Mouse (Mus musculus) limb, embryonic 11.5 days (tissue): ENCODE measurements around the gene Ctrc. TPM values are rescaled to one million over a fixed set of nuclear protein-coding genes. Genes with fewer than 3 reads are reported as not detected.

Source experiments
- ATAC-seq: fragments of 200-750 bp; cut with Nextera tagmentation; 2 replicates; pipeline ENCODE4 v1.8.0; 2017; ENCODE audit warnings: low read depth; ENCODE audit not compliant: insufficient number of reproducible peaks, low FRiP score, low TSS enrichment
- DNase-seq: peaks from one replicate; pipeline ENCODE4 v3.0.0-alpha.2; 2015; ENCODE audit warnings: low spot score
- H3K27ac ChIP-seq: fragments of 300-500 bp; sonication (generic); replicated peaks from 2 replicates; pipeline ENCODE4 v1.5.1; 2014; ENCODE audit warnings: low read depth, mild to moderate bottlenecking, low read length
- H3K27me3 ChIP-seq: fragments of 300-500 bp; sonication (generic); 2 replicates; pipeline ENCODE4 v1.6.1; 2014; ENCODE audit warnings: mild to moderate bottlenecking, low read length, mixed read lengths; ENCODE audit not compliant: control insufficient read depth, insufficient read depth
- H3K36me3 ChIP-seq: fragments of 300-500 bp; sonication (generic); 2 replicates; pipeline ENCODE4 v1.6.1; 2014; ENCODE audit warnings: mild to moderate bottlenecking, low read length, moderate library complexity, mixed read lengths; ENCODE audit not compliant: control insufficient read depth, insufficient read depth
- H3K4me1 ChIP-seq: fragments of 300-500 bp; sonication (generic); 2 replicates; pipeline ENCODE4 v1.6.1; 2014; ENCODE audit warnings: low read length, mixed read lengths; ENCODE audit not compliant: control insufficient read depth, insufficient read depth
- H3K4me2 ChIP-seq: fragments of 300-500 bp; sonication (generic); 2 replicates; pipeline ENCODE4 v1.6.1; 2014; ENCODE audit warnings: low read depth, mild to moderate bottlenecking, moderate library complexity; ENCODE audit not compliant: severe bottlenecking
- H3K4me3 ChIP-seq: fragments of 300-500 bp; sonication (generic); 2 replicates; pipeline ENCODE4 v1.5.1; 2014; ENCODE audit warnings: low read depth, low read length
- H3K9ac ChIP-seq: fragments of 300-500 bp; sonication (generic); 2 replicates; pipeline ENCODE4 v1.6.1; 2014; ENCODE audit warnings: mild to moderate bottlenecking, low read length
- H3K9me3 ChIP-seq: fragments of 300-500 bp; sonication (generic); 2 replicates; pipeline ENCODE4 v1.6.1; 2016; ENCODE audit warnings: low read length; ENCODE audit not compliant: control insufficient read depth
- WGBS: fragments of 180-500 bp; shearing (Covaris S2); extraction: QIAGEN DNeasy Blood & Tissue Kit; methylation state at CpG from one replicate; pipeline ENCODE4 v1.1.7; 2014; 5-methylcytosine and 5-hydroxymethylcytosine counted together
- polyA plus RNA-seq: library from polyadenylated mRNA; unstranded; fragments of >200 nt; fragmentation: Nextera tagmentation; extraction: Ambion mirVana; gene quantifications from 2 replicates; pipeline ENCODE4 v1.2.1, GENCODE M21; 2014

Ctrc gene
- polyA plus RNA-seq, 1 experiment from 2014 or later, result not detected

DNA sequence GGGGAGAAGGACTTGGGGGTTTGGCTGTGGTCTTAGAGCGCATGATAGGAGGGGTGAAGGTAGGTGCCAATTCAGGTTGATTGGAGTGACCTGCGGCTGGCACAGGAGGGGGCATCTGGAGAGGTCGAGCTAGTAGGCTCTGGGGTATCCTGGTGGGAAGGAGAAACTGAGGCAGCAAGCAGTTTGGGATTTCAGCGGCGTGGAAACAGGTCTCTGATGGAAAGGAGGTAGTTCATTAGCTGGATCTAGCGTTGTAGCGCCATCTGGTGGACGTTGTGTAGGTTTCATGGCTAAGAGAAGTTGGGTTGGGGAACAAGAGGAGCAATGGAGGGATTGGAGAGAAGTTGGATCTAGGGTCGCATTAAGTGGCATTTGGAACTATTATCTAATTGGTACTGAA is 7.3 kb upstream of the Ctrc start:
- DNase-seq (peak; percentile 72), ATAC-seq (no peak)
- no peak overlapping the region for H3K27ac ChIP-seq
- no peaks in the 10 kb centered on the region for H3K27me3 ChIP-seq
- no peak overlapping the region for H3K4me3 ChIP-seq
- no peak overlapping the region for H3K4me2 ChIP-seq
- H3K9ac ChIP-seq, result no peak overlapping the region
- no peaks in the 10 kb centered on the region for H3K36me3 ChIP-seq
- H3K9me3 ChIP-seq, result no peaks in the 10 kb centered on the region
- 79% methylated on average over 9 of the region's 9 CpGs for WGBS
- no peaks in the 10 kb centered on the region for H3K4me1 ChIP-seq

DNA sequence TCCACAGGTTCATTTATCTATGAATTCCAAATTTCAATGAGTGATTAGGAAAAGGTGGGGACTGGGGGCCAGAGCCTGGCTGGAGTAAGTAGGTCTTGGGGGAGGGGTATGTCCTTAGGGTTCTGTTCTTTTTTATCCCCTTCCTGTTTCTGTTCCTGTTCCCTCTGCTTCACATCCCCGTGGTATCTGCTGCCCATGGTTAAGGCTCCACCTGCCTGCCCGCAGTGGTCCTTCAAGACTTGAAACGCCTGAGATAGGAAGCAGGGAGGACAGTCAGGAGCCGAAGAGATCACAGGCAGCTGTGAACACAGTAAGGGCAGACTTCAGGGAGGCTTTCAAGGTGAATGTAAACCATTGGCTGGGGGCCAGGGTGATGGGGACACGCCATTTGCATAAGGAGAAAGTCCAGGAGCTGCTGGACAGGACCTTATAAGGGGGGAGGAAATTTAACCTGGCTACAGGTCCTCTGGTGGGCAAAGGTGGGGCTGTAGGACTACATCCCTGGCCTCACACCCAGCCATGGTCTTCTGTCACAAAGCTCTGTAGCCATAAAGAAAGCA is 11.5 kb downstream of the Ctrc start:
- H3K36me3 ChIP-seq, result no peaks in the 10 kb centered on the region
- H3K9me3 ChIP-seq, result no peaks in the 10 kb centered on the region
- no peaks in the 10 kb centered on the region for H3K27me3 ChIP-seq
- H3K4me2 ChIP-seq, result no peak overlapping the region
- WGBS, result 64% methylated on average over 5 of the region's 5 CpGs
- ATAC-seq (no peak), DNase-seq (no peak)
- H3K4me1 ChIP-seq, result no peaks in the 10 kb centered on the region
- no peak overlapping the region for H3K9ac ChIP-seq
- H3K4me3 ChIP-seq, result no peak overlapping the region
- no peak overlapping the region for H3K27ac ChIP-seq

GRCm38 (mm10) chr4:141833911-141834310 is 12.2 kb downstream of the Ctrc start:
- Histone ChIP-seq H3K9me3 (no peaks in the 10 kb centered on the region), H3K27me3 (no peaks in the 10 kb centered on the region), H3K4me2 (no peak overlapping the region), H3K4me3 (no peak overlapping the region), H3K36me3 (no peaks in the 10 kb centered on the region), H3K4me1 (no peaks in the 10 kb centered on the region), H3K27ac (no peak overlapping the region), H3K9ac (no peak overlapping the region)
- WGBS, result 62% methylated on average over 1 of the region's 1 CpGs
- no peak for DNase-seq
- no peak for ATAC-seq

DNA sequence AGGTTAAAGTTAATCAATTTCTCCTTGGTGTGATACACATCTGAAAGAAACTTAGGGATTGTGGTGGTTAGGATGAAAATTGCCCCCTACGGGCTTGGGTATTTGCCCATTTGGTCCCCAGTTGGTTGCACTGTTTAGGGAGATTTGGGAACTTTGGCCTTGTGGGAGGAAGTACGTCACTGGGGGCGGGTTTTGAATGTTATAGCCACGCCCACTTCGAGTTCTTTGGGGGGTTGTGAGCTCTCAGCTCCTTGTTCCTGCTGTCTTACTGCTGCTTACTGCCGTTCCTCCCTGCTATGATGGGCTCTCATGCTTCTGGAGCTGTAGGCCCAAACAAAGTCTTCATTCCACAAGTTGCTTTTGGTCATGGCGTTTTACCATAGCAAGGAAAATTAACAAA is 14.8 kb downstream of the Ctrc start:
- no peak for DNase-seq
- H3K27ac ChIP-seq, result no peak overlapping the region
- no peak for ATAC-seq
- H3K36me3 ChIP-seq, result no peaks in the 10 kb centered on the region
- H3K4me1 ChIP-seq, result no peaks in the 10 kb centered on the region
- H3K4me2 ChIP-seq, result no peak overlapping the region
- H3K9ac ChIP-seq, result no peak overlapping the region
- WGBS, result 79% methylated on average over 7 of the region's 7 CpGs
- no peaks in the 10 kb centered on the region for H3K27me3 ChIP-seq
- H3K4me3 ChIP-seq, result no peak overlapping the region
- no peaks in the 10 kb centered on the region for H3K9me3 ChIP-seq

DNA sequence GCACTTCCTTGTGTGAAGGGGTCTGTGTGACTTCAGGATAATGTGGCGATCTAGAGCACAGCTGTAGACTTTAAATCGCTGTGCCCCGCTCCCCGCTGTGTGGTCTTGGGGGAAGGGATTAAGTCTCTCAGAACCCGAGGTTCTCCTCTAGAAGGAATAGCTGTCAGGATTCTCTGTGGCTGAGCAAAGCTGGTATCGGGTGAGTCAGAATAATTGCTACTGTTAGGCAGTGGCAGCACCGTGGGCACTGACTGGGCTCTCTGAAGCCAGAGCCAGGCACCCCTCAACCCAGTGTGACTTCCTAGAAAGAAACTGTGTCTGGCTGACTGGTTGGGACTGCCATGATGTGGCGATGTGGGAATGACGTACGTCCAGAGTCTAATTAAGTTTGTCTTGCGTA is 15.8 kb downstream of the Ctrc start:
- H3K4me2 ChIP-seq, result no peak overlapping the region
- no peaks in the 10 kb centered on the region for H3K36me3 ChIP-seq
- no peak overlapping the region for H3K27ac ChIP-seq
- no peak overlapping the region for H3K4me3 ChIP-seq
- ATAC-seq (no peak), DNase-seq (no peak)
- no peaks in the 10 kb centered on the region for H3K9me3 ChIP-seq
- 62% methylated on average over 11 of the region's 11 CpGs for WGBS
- H3K27me3 ChIP-seq, result no peaks in the 10 kb centered on the region
- H3K9ac ChIP-seq, result no peak overlapping the region
- H3K4me1 ChIP-seq, result no peaks in the 10 kb centered on the region

- Histone ChIP-seq H3K27ac (no peak overlapping the region), H3K4me1 (no peaks in the 10 kb centered on the region), H3K9ac (no peak overlapping the region), H3K4me3 (no peak overlapping the region), H3K4me2 (no peak overlapping the region), H3K36me3 (no peaks in the 10 kb centered on the region), H3K9me3 (no peaks in the 10 kb centered on the region), H3K27me3 (no peaks in the 10 kb centered on the region)
- 75% methylated on average over 4 of the region's 4 CpGs for WGBS
- no peak for ATAC-seq
- no peak for DNase-seq
Measured at GRCm38 (mm10) chr4:141828177-141828576, 18.0 kb downstream of the Ctrc start.

GRCm38 (mm10) chr4:141827401-141827800 is 18.8 kb downstream of the Ctrc start:
- DNase-seq (no peak), ATAC-seq (no peak)
- Histone ChIP-seq H3K9me3 (no peaks in the 10 kb centered on the region), H3K27me3 (no peaks in the 10 kb centered on the region), H3K4me1 (no peaks in the 10 kb centered on the region), H3K9ac (no peak overlapping the region), H3K36me3 (no peaks in the 10 kb centered on the region), H3K4me3 (no peak overlapping the region), H3K27ac (no peak overlapping the region), H3K4me2 (no peak overlapping the region)
- WGBS, result 95% methylated on average over 2 of the region's 2 CpGs

GRCm38 (mm10) chr4:141826060-141826459 is 20.1 kb downstream of the Ctrc start, which contains the start of gene Cela2a:
TSS of gene Cela2a (minus strand) at chr4:141826160.
- Histone ChIP-seq H3K27me3 (no peaks in the 10 kb centered on the region), H3K27ac (no peak within 1 kb of the TSS), H3K4me2 (no peak within 1 kb of the TSS), H3K9me3 (no peaks in the 10 kb centered on the region), H3K4me3 (no peak within 1 kb of the TSS), H3K9ac (no peak within 1 kb of the TSS), H3K36me3 (no peaks in the 10 kb centered on the region), H3K4me1 (no peaks in the 10 kb centered on the region)
- ATAC-seq, result no peak
- WGBS, result 73% methylated on average over 5 of the region's 5 CpGs
- DNase-seq, result no peak

DNA sequence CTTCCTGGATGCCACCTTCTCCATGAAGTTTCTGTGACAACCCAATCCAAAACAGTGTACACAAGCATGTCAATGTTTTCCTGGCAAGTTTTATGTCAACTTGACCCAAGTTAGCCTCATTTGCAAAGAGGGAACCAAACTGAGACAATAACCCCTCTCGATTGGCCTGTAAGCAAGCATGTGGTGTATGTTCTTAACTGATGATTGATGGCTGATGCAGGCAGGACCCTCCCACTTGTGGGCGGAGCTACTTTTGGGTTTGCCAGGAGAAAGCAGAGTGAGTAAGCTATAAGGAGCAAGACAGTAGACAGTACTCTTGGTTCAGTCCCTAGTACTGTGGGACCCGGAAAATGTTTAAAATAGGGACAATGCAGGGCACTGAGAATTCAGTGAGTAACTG is 23.2 kb downstream of the Ctrc start:
- DNase-seq (peak; percentile 37), ATAC-seq (no peak)
- Histone ChIP-seq H3K9ac (no peak overlapping the region), H3K4me2 (no peak overlapping the region), H3K9me3 (no peaks in the 10 kb centered on the region), H3K27me3 (no peaks in the 10 kb centered on the region), H3K36me3 (no peaks in the 10 kb centered on the region), H3K4me1 (no peaks in the 10 kb centered on the region), H3K4me3 (no peak overlapping the region), H3K27ac (no peak overlapping the region)
- WGBS, result 59% methylated on average over 3 of the region's 3 CpGs
